Mouse (Mus musculus): ENCODE measurements around the gene Pmepa1.

Pmepa1 gene

GRCm38 (mm10) chr2:173256552-173256949 is 19.8 kb downstream of the Pmepa1 start:
- in situ Hi-C loops (cut with MboI; ENCODE audit: low sequenced_read_pairs) = no loop called here

GRCm38 (mm10) chr2:173255810-173256551 is 20.4 kb downstream of the Pmepa1 start:
- in situ Hi-C loops (cut with MboI; ENCODE audit: low sequenced_read_pairs) = no loop called here

GRCm38 (mm10) chr2:173253761-173254662 is 22.3 kb downstream of the Pmepa1 start:
- in situ Hi-C loops (cut with MboI; ENCODE audit: low sequenced_read_pairs) = no loop called here

- in situ Hi-C loops (cut with MboI; ENCODE audit: low sequenced_read_pairs) = no loop called here
Measured at GRCm38 (mm10) chr2:173251675-173252074, 24.7 kb downstream of the Pmepa1 start.

- in situ Hi-C loops (cut with MboI; ENCODE audit: low sequenced_read_pairs) = no loop called here
Measured at GRCm38 (mm10) chr2:173251133-173251532, 25.2 kb downstream of the Pmepa1 start.

GRCm38 (mm10) chr2:173250411-173250810 is 25.9 kb downstream of the Pmepa1 start:
- in situ Hi-C loops (cut with MboI; ENCODE audit: low sequenced_read_pairs) = no loop called here

GRCm38 (mm10) chr2:173249965-173250364 is 26.4 kb downstream of the Pmepa1 start:
- in situ Hi-C loops (cut with MboI; ENCODE audit: low sequenced_read_pairs) = no loop called here

- in situ Hi-C loops (cut with MboI; ENCODE audit: low sequenced_read_pairs) = no loop called here
Measured at GRCm38 (mm10) chr2:173249386-173249785, 26.9 kb downstream of the Pmepa1 start.

- in situ Hi-C loops (cut with MboI; ENCODE audit: low sequenced_read_pairs) = no loop called here
Measured at GRCm38 (mm10) chr2:173248822-173249221, 27.5 kb downstream of the Pmepa1 start.

- in situ Hi-C loops (cut with MboI; ENCODE audit: low sequenced_read_pairs) = no loop called here
Measured at GRCm38 (mm10) chr2:173247911-173248310, 28.4 kb downstream of the Pmepa1 start.

- in situ Hi-C loops (cut with MboI; ENCODE audit: low sequenced_read_pairs) = no loop called here
Measured at GRCm38 (mm10) chr2:173247197-173247596, 29.1 kb downstream of the Pmepa1 start.

- in situ Hi-C loops (cut with MboI; ENCODE audit: low sequenced_read_pairs) = no loop called here
Measured at GRCm38 (mm10) chr2:173246688-173247087, 29.6 kb downstream of the Pmepa1 start.

- in situ Hi-C loops (cut with MboI; ENCODE audit: low sequenced_read_pairs) = no loop called here
Measured at GRCm38 (mm10) chr2:173245258-173245657, 31.1 kb downstream of the Pmepa1 start.

- in situ Hi-C loops (cut with MboI; ENCODE audit: low sequenced_read_pairs) = no loop called here
Measured at GRCm38 (mm10) chr2:173244108-173244507, 32.2 kb downstream of the Pmepa1 start.

GRCm38 (mm10) chr2:173243616-173244015 is 32.7 kb downstream of the Pmepa1 start:
- in situ Hi-C loops (cut with MboI; ENCODE audit: low sequenced_read_pairs) = no loop called here

GRCm38 (mm10) chr2:173242874-173243273 is 33.5 kb downstream of the Pmepa1 start:
- in situ Hi-C loops (cut with MboI; ENCODE audit: low sequenced_read_pairs) = no loop called here

GRCm38 (mm10) chr2:173240738-173241137 is 35.6 kb downstream of the Pmepa1 start:
- in situ Hi-C loops (cut with MboI; ENCODE audit: low sequenced_read_pairs) = no loop called here

GRCm38 (mm10) chr2:173238522-173238921 is 37.8 kb downstream of the Pmepa1 start:
- in situ Hi-C loops (cut with MboI; ENCODE audit: low sequenced_read_pairs) = no loop called here

GRCm38 (mm10) chr2:173235435-173236332 is 40.6 kb downstream of the Pmepa1 start:
- in situ Hi-C loops (cut with MboI; ENCODE audit: low sequenced_read_pairs) = no loop called here

- in situ Hi-C loops (cut with MboI; ENCODE audit: low sequenced_read_pairs) = no loop called here
Measured at GRCm38 (mm10) chr2:173232766-173233099, 43.6 kb downstream of the Pmepa1 start.

Measured in CH12F3 (cell line).